Mouse (Mus musculus): ENCODE results near the gene Plpp1.

- no peak for TF ChIP-seq CTCF (IDR thresholded peaks at IDR 0.05; ENCODE audit: borderline replicate concordance, control insufficient read depth, extremely low read depth, insufficient read depth, low read length, poor library complexity)
- no peak for TF ChIP-seq POLR2A (IDR thresholded peaks at IDR 0.05; ENCODE audit: control insufficient read depth, extremely low read depth, insufficient read depth, low read length, poor library complexity)
Measured at GRCm38 (mm10) chr13:112761787-112762186, 38.8 kb upstream of the Plpp1 start.
